Mouse (Mus musculus): ENCODE results near the gene Nlgn3.
A peak's percentile ranks its signal among the peaks of the same experiment; 100 is the strongest.

DNA sequence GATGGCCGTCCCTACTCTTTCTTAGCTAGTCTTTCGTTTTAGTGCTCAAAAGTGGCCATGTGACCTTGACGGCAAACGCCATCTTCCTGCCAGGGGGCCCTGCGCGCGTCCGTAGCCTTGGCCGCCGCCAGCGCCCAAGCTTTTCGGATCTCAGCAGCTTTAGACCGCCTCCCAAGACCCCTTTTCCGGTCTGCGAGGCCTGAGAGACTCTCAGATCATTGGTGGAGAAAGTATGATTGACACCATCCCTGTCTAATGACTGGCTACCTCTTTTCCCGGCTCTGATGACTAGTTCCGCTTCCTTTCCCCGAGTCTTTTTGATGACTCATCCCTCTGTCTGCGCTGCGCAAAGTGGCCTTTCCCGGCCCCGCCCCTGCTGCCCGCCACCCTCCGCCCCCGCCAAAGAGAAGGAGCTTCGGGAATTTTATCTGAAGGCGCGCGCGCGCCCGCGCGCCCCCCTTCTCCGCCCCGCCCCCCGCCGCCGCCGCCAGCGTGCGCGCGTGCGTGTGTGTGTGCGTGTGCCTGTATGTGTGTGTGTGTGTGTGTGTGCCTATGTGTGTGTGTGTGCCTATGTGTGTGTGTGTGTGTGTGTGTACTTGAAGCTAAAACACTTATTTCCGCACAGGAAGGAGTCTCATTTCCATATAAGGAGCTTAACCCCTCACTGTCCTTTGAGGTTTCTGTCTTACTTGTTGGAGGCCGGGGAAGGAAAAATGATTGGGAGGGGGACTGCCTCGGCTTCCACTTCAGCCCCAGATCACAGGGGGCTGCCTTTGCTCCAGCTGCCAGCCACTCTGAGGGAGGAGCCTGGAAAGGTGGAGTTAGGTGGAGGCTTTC lies 33.6 kb downstream of the Nlgn3 start:
- TF ChIP-seq CTCF (IDR thresholded peaks at IDR 0.05; ENCODE audit: extremely low read depth, insufficient read length, insufficient replicate concordance, low read depth, low read length): no peak
- TF ChIP-seq POLR2A (IDR thresholded peaks at IDR 0.05; ENCODE audit: low read depth, low read length): peak; percentile 76
